Mouse (Mus musculus) limb, embryonic 10.5 days (tissue): ENCODE data around the gene Lhfpl2. TPM values are rescaled to one million over a fixed set of nuclear protein-coding genes. Genes with fewer than 3 reads are reported as not detected.
"Not testable (repeated sequence)": the region's sequence is repeated elsewhere in the genome, so short reads cannot be mapped to it uniquely, and the experiment has no call there.

Experiments
- DNase-seq: peaks from one replicate; pipeline ENCODE4 v3.0.0-alpha.2; 2017; ENCODE audit warnings: low spot score
- H3K27ac ChIP-seq: fragments of 300-500 bp; sonication (generic); 2 replicates; pipeline ENCODE4 v1.5.1; 2016; ENCODE audit warnings: mild to moderate bottlenecking
- H3K27me3 ChIP-seq: fragments of 300-500 bp; sonication (generic); 2 replicates; pipeline ENCODE4 v1.6.1; 2016; ENCODE audit warnings: low read depth, mild to moderate bottlenecking; ENCODE audit not compliant: poor library complexity, severe bottlenecking
- H3K36me3 ChIP-seq: fragments of 300-500 bp; sonication (generic); 2 replicates; pipeline ENCODE4 v1.6.1; 2016; ENCODE audit warnings: mild to moderate bottlenecking, moderate library complexity
- H3K4me1 ChIP-seq: fragments of 300-500 bp; sonication (generic); 2 replicates; pipeline ENCODE4 v1.6.1; 2016
- H3K4me3 ChIP-seq: fragments of 300-500 bp; sonication (generic); 2 replicates; pipeline ENCODE4 v1.5.1; 2016; ENCODE audit warnings: mild to moderate bottlenecking, moderate library complexity
- H3K9me3 ChIP-seq: fragments of 300-500 bp; sonication (generic); replicated peaks from 2 replicates; pipeline ENCODE4 v1.6.1; 2016; ENCODE audit warnings: mild to moderate bottlenecking
- WGBS: fragments of 180-500 bp; shearing (Covaris S2); methylation state at CpG from one replicate; pipeline ENCODE4 v1.1.7; 2016; 5-methylcytosine and 5-hydroxymethylcytosine counted together
- polyA plus RNA-seq: library from polyadenylated mRNA; unstranded; fragments of >200 nt; fragmentation: Nextera tagmentation; extraction: Ambion mirVana; gene quantifications from 2 replicates; pipeline ENCODE4 v1.2.1, GENCODE M21; 2016

The Lhfpl2 gene
- polyA plus RNA-seq = 33.7 and 44.0 TPM in 2 replicates

DNA sequence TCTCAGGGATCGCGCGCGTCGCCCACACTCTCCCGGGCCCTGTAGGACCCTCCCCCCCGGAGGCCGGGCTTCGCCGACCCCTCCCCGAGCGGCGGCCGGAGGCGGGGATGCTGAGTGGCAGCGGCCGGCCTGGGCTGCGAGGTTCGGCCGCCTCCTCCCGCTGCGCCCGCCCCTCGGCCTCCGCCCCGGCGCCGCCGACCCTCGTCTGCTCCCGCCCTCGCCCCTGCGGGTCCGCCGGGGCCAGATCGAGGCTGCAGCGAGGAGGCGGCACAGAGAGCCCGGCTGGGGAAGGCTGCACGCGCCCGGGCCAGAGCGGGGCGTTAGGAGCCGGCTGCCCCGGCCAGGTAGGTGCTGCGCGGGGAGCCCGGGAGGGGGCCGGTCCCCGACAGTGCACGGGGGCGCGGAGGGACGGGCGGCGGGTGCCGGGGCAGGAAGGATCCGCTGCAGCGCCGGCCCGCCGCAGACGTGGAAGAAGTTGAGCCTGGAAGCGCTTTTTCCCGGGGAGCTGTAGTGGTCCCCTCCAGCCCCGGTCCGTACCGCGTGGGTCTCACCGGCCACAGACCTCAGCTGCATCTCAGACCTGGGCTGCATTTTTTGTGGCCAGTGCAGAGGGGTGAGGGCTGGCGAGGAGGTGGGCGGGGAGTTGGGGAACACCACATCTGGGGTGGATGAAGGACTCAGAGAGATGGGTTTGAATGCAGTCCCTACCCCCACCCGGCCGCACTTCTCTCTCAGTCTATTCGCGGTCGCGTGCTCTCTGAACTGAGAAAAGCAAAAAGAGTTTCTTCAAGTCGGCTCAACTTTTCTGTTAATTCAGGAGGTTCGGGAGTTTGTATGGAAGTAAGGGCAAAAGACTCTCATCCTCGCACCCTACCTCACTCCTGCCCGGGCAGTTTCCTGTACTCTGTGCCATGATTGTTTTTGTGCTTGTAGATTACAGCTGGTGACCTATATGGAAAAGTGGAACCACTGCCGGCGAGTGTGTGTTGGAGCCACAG is at the start of gene Lhfpl2:
Lhfpl2 (plus strand) TSS at position 234 of the 998 bp plus-strand sequence.
- H3K4me3 ChIP-seq = peak within 1 kb of the TSS; percentile 94
- no peaks in the 10 kb centered on the region for H3K27me3 ChIP-seq
- peak; percentile 87 for DNase-seq
- WGBS = under 1% methylated on average over 85 of the region's 85 CpGs
- no peaks in the 10 kb centered on the region for H3K9me3 ChIP-seq
- H3K4me1 ChIP-seq = peaks cover 53% of the 10 kb centered on the region
- peak within 1 kb of the TSS; percentile 99 for H3K27ac ChIP-seq
- H3K36me3 ChIP-seq = peaks cover 4% of the 10 kb centered on the region; the same call in 1 of the 2 replicates

DNA sequence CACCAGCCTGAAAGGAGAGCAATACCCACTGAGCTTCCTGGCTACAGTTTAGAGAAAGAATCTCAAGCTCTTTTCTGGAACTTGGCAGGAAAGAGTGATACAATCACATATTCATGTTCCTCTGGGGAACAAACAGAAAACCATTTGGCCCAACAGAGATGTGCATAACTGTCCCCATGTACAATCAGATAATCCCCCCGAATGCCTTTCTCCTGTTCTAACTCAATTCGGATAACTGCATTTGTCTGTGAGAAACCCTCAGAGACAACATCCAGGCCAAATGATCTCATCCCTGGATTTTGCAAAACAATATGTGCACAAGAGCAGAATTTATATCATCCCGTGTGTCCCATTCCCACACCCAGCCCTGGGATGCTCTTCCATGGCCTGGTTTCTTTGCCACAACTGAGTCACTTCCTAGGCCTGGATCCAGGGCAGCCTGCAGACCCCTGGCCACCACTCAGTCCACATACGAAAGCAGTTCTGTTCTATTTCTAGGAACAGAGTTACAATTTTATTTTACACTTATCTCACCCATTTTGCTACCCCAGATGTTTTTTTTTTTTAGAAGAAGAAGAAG is 45.5 kb upstream of the Lhfpl2 start:
- DNase-seq = no peak
- Histone ChIP-seq H3K27me3 (no peaks in the 10 kb centered on the region), H3K36me3 (no peaks in the 10 kb centered on the region), H3K4me1 (peaks cover 17% of the 10 kb centered on the region), H3K9me3 (no peaks in the 10 kb centered on the region), H3K27ac (no peak overlapping the region), H3K4me3 (no peak overlapping the region)
- 91% methylated on average over 4 of the region's 4 CpGs for WGBS

DNA sequence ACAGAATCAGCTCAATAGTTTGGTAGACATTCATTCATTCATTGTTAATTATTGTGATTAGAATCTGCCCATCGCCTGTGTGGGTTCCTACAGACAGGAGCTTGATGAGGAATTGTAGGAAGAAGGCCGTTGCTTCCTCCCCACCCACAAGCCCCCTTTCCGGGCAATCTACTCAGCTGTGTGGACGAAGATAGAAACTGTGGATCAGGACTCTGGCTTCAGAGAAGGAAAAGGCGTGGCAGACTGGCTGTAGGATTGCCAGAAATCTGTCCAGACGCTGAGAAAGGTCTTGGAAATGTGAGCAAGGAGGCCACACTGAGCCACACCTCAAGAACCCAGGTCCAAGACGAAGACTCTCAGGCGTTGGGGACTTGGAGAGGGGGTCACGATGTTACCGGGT is 43.6 kb upstream of the Lhfpl2 start:
- no peaks in the 10 kb centered on the region for H3K36me3 ChIP-seq
- no peak overlapping the region for H3K27ac ChIP-seq
- no peak for DNase-seq
- H3K4me1 ChIP-seq = peaks cover 17% of the 10 kb centered on the region
- no peaks in the 10 kb centered on the region for H3K27me3 ChIP-seq
- 82% methylated on average over 10 of the region's 10 CpGs for WGBS
- H3K9me3 ChIP-seq = no peaks in the 10 kb centered on the region
- H3K4me3 ChIP-seq = no peak overlapping the region

DNA sequence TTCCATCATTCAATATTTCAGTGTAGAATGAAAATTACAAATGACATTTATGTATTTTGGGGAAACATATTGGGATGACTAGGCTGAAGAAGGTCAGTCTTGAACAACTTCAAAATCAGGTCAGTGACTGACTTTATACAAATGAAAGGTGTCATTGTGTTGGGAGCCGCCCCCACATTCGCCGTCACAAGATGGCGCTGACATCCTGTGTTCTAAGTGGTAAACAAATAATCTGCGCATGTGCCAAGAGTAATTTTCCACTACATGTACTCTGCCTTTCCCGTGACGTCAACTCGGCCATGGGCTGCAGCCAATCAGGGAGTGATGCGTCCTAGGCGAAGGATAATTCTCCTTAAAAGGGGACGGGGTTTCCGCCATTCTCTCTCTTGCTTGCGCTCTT is 33.0 kb upstream of the Lhfpl2 start:
- H3K36me3 ChIP-seq, H3K27me3 ChIP-seq, H3K9me3 ChIP-seq, DNase-seq, H3K4me3 ChIP-seq, H3K27ac ChIP-seq: not testable (repeated sequence)
- WGBS = 79% methylated on average over 11 of the region's 13 CpGs
- H3K4me1 ChIP-seq = peaks cover 23% of the 10 kb centered on the region

DNA sequence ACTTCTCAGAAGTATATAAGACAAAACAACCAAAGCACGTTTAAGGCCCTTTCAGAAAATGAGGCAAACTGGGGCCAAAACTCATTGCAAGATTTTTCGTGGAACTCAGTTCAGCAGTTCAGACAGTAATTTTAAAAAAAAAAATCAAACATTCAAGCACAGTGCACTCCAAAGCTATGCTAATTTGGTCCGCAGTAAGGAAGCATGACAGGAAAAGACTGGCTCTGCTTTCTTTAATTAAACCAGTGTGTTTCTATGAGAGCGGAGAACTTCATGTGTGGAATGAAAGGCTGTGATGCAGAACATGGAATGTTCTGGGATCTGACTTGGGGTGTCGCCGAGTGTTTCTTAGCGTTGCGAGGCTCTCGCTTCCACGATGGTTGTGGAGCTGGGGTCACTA is 28.4 kb upstream of the Lhfpl2 start:
- no peaks in the 10 kb centered on the region for H3K27me3 ChIP-seq
- H3K27ac ChIP-seq = no peak overlapping the region
- H3K36me3 ChIP-seq = no peaks in the 10 kb centered on the region
- WGBS = 89% methylated on average over 10 of the region's 10 CpGs
- no peaks in the 10 kb centered on the region for H3K9me3 ChIP-seq
- no peak for DNase-seq
- H3K4me1 ChIP-seq = peaks cover 24% of the 10 kb centered on the region
- H3K4me3 ChIP-seq = no peak overlapping the region

DNA sequence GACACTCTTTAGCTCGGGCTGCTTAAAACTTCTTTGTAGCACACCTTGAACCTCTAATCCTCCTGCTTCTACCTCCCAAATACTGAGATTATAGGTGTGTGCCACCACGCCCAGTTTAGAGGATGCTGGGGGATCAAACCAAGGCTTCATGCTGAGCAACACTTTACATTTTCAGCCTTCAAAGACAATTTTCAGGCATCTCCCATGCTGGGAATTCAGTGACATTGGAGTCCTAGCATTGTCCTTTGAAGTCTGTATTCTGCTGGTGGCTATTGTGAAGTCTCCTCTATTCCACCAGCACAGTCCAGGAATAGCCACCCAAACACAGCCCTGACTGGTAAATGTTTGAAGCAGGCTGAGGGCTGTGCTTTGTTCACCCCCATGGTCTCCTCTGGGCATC is 27.0 kb upstream of the Lhfpl2 start:
- Histone ChIP-seq H3K9me3 (no peaks in the 10 kb centered on the region), H3K4me1 (peaks cover 24% of the 10 kb centered on the region), H3K27ac (no peak overlapping the region), H3K4me3 (no peak overlapping the region), H3K36me3 (no peaks in the 10 kb centered on the region), H3K27me3 (no peaks in the 10 kb centered on the region)
- DNase-seq = no peak
- WGBS = 89% methylated on average over 2 of the region's 2 CpGs

DNA sequence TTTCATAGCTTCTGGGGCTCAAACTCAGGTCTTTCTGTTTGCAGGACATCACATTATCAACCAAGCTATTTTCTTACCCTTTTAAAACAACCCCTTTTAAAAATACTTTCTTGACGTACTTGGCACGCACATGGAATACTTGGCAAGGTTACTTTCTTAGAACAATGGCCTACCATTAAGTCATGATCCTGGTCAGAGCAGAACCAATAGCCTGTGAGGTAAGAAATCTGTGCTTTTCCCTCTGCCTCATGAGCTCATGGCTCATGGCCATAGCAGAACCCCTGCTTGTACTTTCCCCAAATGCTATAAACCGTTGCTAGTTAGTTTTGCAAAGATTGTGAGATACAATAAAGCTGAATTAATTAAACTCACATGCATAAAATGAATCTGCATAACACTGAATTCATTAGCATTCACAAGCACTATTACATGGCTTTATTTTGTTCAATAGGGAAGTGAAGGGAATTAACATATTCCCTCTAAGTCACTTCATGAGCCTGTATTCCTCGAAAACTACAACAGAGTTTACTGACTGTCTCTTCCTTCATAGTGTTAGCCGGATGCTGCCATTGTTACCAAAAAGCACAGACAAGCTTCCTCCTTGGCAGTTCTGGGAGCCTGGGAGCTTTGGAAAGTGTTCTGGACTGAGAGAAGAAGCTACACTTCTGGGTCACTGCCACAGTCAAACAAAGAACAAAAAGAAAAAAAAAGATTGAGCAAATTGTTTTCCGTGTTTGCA is 20.1 kb upstream of the Lhfpl2 start:
- Histone ChIP-seq H3K27ac (no peak overlapping the region), H3K4me3 (no peak overlapping the region), H3K27me3 (no peaks in the 10 kb centered on the region), H3K36me3 (no peaks in the 10 kb centered on the region), H3K4me1 (no peaks in the 10 kb centered on the region), H3K9me3 (no peaks in the 10 kb centered on the region)
- DNase-seq = no peak
- 65% methylated on average over 6 of the region's 6 CpGs for WGBS

DNA sequence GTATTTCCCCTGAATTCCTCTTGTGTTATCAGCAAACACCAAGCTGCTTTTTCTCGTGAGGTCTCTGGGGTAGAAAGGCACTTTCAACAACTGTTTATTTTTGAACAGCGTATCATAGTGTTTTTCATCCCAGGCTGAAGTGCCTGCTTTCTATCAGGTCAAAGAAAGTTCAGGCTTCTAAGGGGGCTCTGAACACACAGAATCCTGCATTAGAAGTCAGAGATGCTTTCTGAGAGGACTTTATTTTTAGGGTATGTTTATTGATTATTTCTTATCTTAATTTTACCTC is 19.6 kb upstream of the Lhfpl2 start:
- DNase-seq = no peak
- H3K27ac ChIP-seq = no peak overlapping the region
- H3K9me3 ChIP-seq = no peaks in the 10 kb centered on the region
- no peak overlapping the region for H3K4me3 ChIP-seq
- H3K36me3 ChIP-seq = no peaks in the 10 kb centered on the region
- 30% methylated on average over 2 of the region's 2 CpGs for WGBS
- H3K4me1 ChIP-seq = no peaks in the 10 kb centered on the region
- no peaks in the 10 kb centered on the region for H3K27me3 ChIP-seq

DNA sequence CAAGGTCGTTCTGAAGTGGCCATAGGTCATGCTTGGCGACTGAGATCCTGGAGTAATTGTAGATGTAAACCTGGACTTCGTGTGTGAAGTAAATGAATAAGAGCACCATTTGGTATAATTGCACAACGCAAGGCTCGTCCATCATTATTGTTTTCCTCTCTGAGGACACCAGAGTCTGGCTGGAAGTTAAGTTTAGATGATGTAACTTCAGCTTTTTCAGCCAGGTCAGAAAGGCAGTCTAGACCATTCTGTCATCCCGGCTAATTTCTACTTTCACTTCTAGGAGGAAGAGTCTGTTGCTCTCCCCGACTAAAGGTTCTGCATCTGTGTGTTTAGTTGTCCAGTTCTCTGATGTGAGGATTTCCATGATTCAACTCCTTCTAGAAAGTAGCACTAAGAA is 7.6 kb upstream of the Lhfpl2 start:
- Histone ChIP-seq H3K4me1 (no peaks in the 10 kb centered on the region), H3K36me3 (no peaks in the 10 kb centered on the region), H3K27ac (no peak overlapping the region), H3K4me3 (no peak overlapping the region), H3K27me3 (no peaks in the 10 kb centered on the region), H3K9me3 (no peaks in the 10 kb centered on the region)
- 59% methylated on average over 7 of the region's 7 CpGs for WGBS
- no peak for DNase-seq

DNA sequence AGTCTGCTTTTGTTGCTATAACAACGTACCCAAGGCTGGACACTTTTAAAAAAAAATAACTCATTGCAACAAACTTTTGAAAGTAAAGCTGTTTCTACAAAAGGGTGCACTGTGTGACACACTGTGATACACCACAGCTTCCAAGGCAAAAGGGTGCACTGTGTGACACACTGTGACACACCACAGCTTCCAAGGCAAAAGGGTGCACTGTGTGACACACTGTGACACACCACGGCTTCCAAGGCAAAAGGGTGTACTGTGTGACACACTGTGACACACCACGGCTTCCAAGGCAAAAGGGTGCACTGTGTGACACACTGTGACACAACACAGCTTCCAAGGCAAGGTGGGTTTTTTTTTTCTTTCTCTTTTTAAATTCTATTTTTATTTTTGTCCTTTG is 6.8 kb upstream of the Lhfpl2 start:
- Histone ChIP-seq H3K9me3 (no peaks in the 10 kb centered on the region), H3K27me3 (no peaks in the 10 kb centered on the region), H3K27ac (no peak overlapping the region), H3K4me1 (no peaks in the 10 kb centered on the region), H3K4me3 (no peak overlapping the region), H3K36me3 (no peaks in the 10 kb centered on the region)
- no peak for DNase-seq
- 91% methylated on average over 3 of the region's 3 CpGs for WGBS

DNA sequence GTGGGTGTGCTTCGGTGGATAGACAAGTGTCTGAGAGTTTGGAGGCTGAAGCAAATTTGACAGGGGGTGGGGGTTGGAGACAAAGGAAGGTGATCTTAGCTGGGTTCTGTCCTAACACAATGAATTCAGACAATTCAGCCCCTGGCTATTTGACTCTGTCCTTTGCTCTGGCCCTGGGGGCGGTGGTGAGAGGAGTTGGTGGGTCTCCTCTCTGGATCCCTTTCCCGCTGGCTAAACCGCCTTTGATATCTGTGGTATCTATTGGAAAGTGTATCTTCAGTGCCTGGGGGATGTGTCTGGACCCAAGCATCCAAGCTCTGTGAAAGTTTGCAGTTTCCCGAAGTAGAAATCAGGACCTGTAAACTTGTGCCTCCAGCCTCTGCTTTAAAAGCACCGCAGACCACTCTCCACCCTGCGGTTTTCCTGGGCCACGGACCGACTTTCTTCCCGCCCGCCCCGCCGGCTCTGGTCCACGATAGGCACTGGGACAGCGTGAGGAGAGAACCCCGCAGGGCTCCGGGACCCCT is 497 bp upstream of the Lhfpl2 start:
- H3K27me3 ChIP-seq = no peaks in the 10 kb centered on the region
- peaks cover 45% of the 10 kb centered on the region for H3K4me1 ChIP-seq
- no peaks in the 10 kb centered on the region for H3K9me3 ChIP-seq
- peaks cover 4% of the 10 kb centered on the region; the same call in 1 of the 2 replicates for H3K36me3 ChIP-seq
- DNase-seq = no peak
- 1% methylated on average over 17 of the region's 17 CpGs for WGBS
- peak overlapping the region; percentile 99 for H3K27ac ChIP-seq
- H3K4me3 ChIP-seq = peak overlapping the region; percentile 94

DNA sequence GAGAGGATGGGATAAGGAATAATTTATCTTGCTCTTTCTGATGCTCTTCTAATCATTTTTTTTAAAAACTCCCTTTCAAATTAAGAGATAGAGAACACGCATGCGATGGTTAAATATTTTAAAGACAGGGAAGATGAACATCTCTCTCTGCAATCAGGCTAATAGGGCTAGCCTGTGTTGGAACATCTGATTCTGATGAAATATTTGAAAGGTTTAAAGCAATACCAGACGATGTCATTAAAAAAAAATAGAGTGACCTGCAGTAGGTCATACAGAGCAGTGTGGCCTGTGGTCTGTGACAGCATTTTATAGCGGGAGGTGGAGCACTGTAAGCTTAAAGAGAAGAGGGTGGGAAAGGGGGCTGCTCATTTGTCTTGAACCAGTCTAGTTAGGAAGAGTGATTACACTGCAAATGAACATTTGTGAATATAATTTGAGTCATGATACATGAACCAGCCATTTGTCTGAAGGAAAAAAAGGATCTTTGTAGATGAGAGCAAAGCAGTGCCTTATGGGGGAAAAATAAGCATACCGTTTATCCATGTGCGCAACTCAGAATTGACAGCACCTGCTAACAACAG is 1.1 kb downstream of the Lhfpl2 start:
- no peaks in the 10 kb centered on the region for H3K9me3 ChIP-seq
- peaks cover 4% of the 10 kb centered on the region; the same call in 1 of the 2 replicates for H3K36me3 ChIP-seq
- DNase-seq = no peak
- H3K4me1 ChIP-seq = peaks cover 62% of the 10 kb centered on the region
- peak overlapping the region; percentile 94 for H3K4me3 ChIP-seq
- WGBS = 34% methylated on average over 6 of the region's 6 CpGs
- H3K27me3 ChIP-seq = no peaks in the 10 kb centered on the region
- H3K27ac ChIP-seq = peak overlapping the region; percentile 99
